Mouse (Mus musculus) E14TG2a.4 (cell line): ENCODE measurements around the gene Ppef2.

ENCODE experiments used
- CTCF ChIP-seq: conservative IDR thresholded peaks from 2 replicates; pipeline ENCODE4 v1.5.1; 2014; ENCODE audit warnings: low read length
- NANOG ChIP-seq: IDR thresholded peaks from 2 replicates; pipeline ENCODE4 v1.6.1; 2014; ENCODE audit warnings: borderline replicate concordance, low read length, mixed read lengths
- POU5F1 ChIP-seq: IDR thresholded peaks from 2 replicates; pipeline ENCODE4 v1.6.1; 2014; ENCODE audit warnings: low read length, borderline replicate concordance

DNA sequence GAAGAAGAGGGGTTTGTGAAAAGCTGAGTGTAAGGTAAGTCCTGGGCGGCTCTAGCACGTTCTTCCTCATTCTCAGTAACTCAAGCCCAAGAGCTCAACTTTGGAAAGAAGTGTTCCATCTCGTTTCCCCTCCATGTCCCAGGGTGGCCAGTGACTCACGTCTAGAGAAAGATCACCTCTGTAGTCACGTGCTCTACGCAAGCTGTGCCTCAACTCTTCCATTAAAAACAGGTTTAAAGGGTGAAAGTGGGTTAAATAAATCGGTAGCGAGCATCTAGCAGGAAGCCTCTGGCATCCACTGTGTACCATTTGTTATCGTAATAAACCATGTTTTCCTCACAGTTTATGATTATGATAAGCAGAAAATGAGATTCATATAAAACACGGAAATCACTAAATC lies 24.2 kb downstream of the Ppef2 start:
- TF ChIP-seq CTCF, result no peak
- no peak for TF ChIP-seq NANOG
- TF ChIP-seq POU5F1, result no peak
